Mouse (Mus musculus) lung, adult 2 months (tissue): ENCODE results near the gene Carmil1. TPM values are rescaled to one million over a fixed set of nuclear protein-coding genes. Genes with fewer than 3 reads are reported as not detected.

Experiments used
- DNase-seq: peaks from one replicate; pipeline ENCODE4 v3.0.0; 2022
- H3K4me1 ChIP-seq: fragments of 200-500 bp; 2 replicates; pipeline ENCODE4 v1.6.1; 2011; ENCODE audit warnings: low read length; ENCODE audit not compliant: control insufficient read depth, insufficient read depth
- H3K4me3 ChIP-seq: fragments of 200-500 bp; replicated peaks from 2 replicates; pipeline ENCODE3; 2011; ENCODE audit warnings: low read depth, mild to moderate bottlenecking, control low read depth, low read length; ENCODE audit errors: extremely low read depth
- CTCF ChIP-seq: fragments of 200-500 bp; IDR thresholded peaks from 2 replicates; pipeline ENCODE4 v1.5.1; 2011; ENCODE audit warnings: mild to moderate bottlenecking, low read length, control low read depth; ENCODE audit not compliant: insufficient read depth
- POLR2A ChIP-seq: fragments of 200-500 bp; IDR thresholded peaks from 2 replicates; pipeline ENCODE4 v1.6.1; 2011; ENCODE audit warnings: low read depth, mild to moderate bottlenecking, control low read depth, low read length, borderline replicate concordance; ENCODE audit errors: extremely low read depth
- WGBS: fragments of 180-500 bp; shearing (Covaris S2); methylation state at CpG from one replicate; pipeline ENCODE4 v1.1.7; 2018; 5-methylcytosine and 5-hydroxymethylcytosine counted together
- polyA plus RNA-seq: library from polyadenylated mRNA; depleted of rRNA; stranded (reverse); fragments of >200 nt; gene quantifications from 2 replicates; pipeline ENCODE4 v1.2.3, GENCODE M21; 2012

The Carmil1 gene
- polyA plus RNA-seq, 1 experiment = 17.3 TPM

DNA sequence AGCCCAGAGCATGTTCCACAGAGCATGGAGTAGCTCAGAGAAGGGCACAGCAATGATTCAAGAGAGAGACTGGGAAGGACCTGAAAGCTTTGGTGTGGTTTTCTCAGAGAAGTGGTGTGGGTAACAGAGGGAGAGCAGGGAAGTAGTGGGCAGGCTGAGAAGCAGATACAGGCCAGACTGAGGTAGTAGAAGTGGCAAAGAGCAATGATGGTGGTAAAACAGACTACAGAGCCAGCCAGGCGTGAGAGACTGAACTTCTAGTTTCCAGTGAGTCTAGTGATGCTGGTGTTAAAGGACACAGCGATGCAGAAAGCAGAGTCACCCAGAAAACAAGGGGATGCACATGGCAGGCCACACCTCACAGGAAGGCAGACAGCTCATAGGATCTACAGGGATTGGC lies 49.4 kb downstream of the Carmil1 start:
- H3K4me1 ChIP-seq = no peaks in the 10 kb centered on the region; the same call in 1 of the 2 replicates
- WGBS = 85% methylated on average over 2 of the region's 2 CpGs
- TF ChIP-seq CTCF = no peak
- TF ChIP-seq POLR2A = no peak
- no peak for DNase-seq
- no peak overlapping the region for H3K4me3 ChIP-seq

DNA sequence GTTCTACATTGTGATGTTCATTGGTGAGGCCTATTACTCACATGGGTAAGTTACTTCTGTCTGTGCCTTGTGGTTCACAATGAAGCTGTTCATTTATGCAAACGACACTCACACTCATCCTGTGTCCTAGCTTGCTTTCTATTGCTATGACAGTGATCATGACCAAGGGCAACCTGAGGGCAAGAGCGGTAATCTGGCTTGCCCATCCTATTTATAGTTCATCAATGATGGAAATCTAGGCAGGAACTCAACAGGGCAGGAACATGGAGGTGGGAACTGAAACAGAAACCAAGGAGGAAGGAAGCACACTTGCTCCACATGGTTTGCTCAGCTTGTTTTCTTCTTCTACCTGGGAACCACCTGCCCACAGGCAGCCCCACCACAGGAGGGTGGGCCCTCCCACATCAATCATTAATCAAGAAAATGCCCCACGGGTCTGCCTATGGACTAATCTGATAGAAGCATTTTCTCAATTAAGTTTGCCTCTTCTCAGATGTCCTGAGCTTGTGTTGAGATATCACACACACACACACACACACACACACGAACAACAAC lies 50.0 kb downstream of the Carmil1 start:
- 68% methylated on average over 4 of the region's 4 CpGs for WGBS
- no peak for DNase-seq
- H3K4me1 ChIP-seq = no peaks in the 10 kb centered on the region; the same call in 1 of the 2 replicates
- TF ChIP-seq POLR2A = no peak
- TF ChIP-seq CTCF = no peak
- H3K4me3 ChIP-seq = no peak overlapping the region

DNA sequence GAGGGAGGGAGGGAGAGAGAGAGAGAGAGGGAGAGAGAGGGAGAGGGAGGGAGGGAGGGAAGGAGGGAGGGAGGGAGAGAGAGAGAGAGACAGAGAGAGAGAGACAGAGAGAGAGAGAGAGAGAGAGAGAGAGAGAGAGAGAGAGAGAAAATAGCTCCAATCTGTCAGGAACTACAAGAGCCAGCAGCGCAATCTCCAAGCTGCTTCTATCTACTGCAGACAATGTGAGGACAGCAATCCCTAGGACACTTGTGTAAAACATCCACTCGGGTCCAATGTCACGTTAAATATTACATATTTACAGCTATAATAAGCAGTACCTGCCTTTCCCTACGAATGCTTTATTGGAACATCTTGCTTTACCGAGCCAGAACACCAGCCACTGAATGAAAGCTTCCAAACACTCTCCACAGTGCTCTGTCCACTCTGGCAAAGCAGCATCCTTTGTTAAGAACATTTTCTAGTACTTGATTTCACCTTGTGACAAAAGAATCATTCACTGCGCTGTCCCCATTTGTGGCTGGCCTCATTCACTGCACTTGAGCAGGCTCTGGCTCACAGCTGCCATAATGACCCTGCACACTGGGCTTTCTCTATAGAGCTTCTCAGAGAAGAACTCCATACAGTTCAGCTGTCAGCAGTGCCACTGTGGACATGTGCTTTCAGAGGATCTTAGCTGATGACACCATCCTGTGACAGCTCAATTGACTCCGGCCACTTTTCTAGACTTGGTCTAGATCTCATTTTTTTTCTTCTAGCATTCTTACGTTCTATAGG lies 57.0 kb downstream of the Carmil1 start:
- 74% methylated on average over 8 of the region's 8 CpGs for WGBS
- Histone ChIP-seq H3K4me3 (no peak overlapping the region), H3K4me1 (no peaks in the 10 kb centered on the region; the same call in 1 of the 2 replicates)
- DNase-seq = no peak
- TF ChIP-seq CTCF (no peak), POLR2A (no peak)

DNA sequence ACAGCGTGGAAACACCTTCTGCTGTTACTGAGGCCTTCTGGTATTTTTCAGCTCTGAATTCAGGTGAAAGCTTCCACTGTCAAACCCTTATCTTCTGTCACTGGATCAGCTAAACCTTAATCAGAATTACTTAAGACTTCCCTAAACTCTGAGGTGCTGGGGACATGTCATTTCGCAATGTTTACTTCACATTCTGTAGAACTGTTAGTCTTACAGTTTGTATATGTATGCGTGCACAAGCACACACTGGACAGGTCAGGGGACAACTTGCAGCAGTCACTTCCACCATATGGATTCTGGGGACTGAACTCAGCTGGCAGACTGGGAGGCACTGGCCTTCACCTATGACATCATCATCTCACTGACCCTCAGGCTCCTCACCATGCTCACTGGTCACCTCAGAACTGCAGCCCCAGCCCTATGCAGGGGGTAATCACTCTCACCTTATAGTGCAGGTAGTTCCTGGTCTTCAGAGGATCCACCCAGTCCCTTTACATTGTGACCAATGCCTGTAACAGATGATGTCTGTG lies 60.1 kb downstream of the Carmil1 start:
- H3K4me3 ChIP-seq = no peak overlapping the region
- no peak for DNase-seq
- H3K4me1 ChIP-seq = no peaks in the 10 kb centered on the region; the same call in 1 of the 2 replicates
- 69% methylated on average over 3 of the region's 3 CpGs for WGBS
- TF ChIP-seq POLR2A (no peak), CTCF (no peak)

DNA sequence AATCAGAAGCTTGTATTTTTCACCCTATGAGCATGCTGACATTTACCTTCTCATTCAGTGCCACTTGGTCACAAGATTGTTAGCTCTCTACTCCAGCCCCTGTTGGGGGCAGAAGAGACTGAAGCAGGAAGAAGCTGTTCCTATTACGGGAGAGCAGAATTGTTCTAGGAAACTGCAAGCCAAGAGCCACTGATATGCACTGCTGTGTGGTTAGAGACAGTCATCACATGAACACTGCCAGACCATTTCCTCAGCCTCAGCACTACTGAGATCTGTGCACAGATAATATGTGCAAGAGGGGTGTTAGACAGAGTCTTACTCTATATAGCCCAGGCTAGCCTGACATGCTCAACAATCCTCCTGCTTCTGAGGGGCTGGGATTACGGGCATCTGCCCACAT lies 69.4 kb downstream of the Carmil1 start:
- H3K4me3 ChIP-seq = no peak overlapping the region
- TF ChIP-seq POLR2A = no peak
- no peak for TF ChIP-seq CTCF
- WGBS = 49% methylated on average over 2 of the region's 2 CpGs
- no peaks in the 10 kb centered on the region for H3K4me1 ChIP-seq
- no peak for DNase-seq

DNA sequence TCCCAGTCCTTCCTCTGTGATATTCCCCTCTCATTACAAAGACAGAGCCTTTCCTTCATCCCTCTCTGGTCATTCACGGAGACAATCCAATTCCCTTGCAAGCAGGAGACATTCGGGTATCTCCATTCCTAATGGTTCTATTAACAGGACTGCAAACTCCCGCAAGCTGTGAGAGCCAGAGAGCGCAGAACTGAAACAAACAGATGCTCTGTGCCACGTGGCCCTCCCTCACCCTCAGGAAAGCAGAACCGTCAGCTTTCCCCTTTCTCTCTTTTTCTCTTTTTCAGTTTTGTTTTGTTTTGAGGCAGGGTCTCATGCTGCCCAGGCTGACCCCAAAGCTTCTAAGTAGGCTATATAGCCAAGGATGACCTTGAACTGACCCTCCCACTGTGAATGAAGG lies 74.5 kb downstream of the Carmil1 start:
- Histone ChIP-seq H3K4me1 (peaks cover 7% of the 10 kb centered on the region; the same call in 1 of the 2 replicates), H3K4me3 (no peak overlapping the region)
- WGBS = 65% methylated on average over 6 of the region's 6 CpGs
- TF ChIP-seq POLR2A (no peak), CTCF (no peak)
- no peak for DNase-seq

DNA sequence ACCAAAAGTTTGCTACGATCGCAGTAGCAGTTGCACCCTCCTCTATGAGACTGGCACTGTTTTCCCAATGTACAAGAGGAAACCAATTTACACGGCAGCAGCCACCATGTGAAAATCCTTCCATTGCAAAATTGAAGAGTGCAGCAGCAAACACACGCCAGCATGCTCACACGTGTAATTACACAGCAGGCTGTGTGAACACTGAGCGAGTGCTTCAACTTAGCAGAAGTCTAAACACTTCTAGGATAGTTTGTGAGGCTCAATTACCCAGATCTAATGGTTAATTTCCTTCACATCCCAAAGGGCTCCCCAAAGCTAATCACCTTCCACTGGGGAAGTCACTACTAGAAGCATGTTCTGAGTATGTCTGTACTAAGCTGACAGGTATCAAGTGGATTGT lies 78.3 kb downstream of the Carmil1 start:
- DNase-seq = no peak
- Histone ChIP-seq H3K4me3 (no peak overlapping the region), H3K4me1 (peaks cover 21% of the 10 kb centered on the region)
- 86% methylated on average over 6 of the region's 6 CpGs for WGBS
- TF ChIP-seq CTCF = no peak
- no peak for TF ChIP-seq POLR2A

DNA sequence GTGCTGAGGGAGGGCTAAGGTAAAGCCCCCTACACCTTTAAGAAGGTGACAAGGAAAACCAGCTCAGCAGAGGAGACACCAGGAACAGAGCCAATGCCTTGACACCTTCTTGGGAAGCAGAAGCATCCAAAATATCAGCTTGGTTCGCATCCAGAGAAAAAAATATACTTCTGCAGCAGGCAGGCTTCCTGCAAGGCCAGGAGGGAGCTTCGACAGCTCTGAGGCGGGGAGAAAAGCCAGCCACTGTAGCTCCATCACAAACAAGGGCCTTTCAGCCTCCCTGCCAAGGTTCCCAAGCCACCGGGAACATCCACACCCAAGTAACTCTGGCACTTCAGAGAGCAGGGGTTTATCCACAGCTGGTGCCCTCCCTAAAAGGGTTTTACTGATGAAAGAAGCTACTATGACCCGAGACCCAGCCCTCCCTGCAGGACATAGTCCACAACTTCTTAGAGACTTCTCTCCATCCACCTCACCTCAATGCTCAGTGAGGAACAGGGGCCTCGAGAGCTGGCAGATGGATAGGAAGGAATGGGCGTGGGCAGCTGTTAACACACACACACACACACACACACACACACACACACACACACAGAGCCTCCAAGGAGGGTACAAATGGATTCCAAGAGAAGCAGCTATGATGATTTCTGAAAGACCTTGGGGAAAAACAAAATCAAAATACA lies 80.6 kb downstream of the Carmil1 start:
- peaks cover 20% of the 10 kb centered on the region for H3K4me1 ChIP-seq
- DNase-seq = no peak
- TF ChIP-seq CTCF = no peak
- no peak for TF ChIP-seq POLR2A
- 22% methylated on average over 7 of the region's 7 CpGs for WGBS
- no peak overlapping the region for H3K4me3 ChIP-seq

DNA sequence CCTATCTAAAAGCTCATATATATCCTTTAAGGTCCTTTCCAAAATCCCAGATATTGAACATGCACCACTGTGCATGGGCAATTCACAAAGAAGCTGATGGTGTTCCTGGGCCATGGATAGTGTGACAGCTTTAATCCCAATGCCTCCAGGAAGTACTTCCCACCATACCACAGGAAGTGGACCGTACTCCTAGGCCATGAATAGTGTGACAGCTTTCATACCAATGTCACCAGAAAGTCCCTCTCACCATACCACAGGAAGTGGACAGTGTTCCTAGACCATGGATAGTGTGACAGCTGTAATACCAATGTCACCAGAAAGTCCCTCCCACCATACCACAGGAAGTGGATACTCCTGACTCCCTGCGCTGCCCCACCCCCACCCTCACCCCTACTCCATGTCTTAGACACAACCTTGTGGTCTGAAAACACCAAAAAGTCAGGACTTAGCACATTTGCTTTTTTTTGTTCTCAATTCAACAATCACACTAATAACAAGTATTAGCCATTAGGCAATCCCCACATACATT lies 82.1 kb downstream of the Carmil1 start:
- DNase-seq = no peak
- H3K4me1 ChIP-seq = peaks cover 17% of the 10 kb centered on the region
- WGBS = 67% methylated on average over 2 of the region's 2 CpGs
- TF ChIP-seq CTCF (no peak), POLR2A (no peak)
- H3K4me3 ChIP-seq = no peak overlapping the region

DNA sequence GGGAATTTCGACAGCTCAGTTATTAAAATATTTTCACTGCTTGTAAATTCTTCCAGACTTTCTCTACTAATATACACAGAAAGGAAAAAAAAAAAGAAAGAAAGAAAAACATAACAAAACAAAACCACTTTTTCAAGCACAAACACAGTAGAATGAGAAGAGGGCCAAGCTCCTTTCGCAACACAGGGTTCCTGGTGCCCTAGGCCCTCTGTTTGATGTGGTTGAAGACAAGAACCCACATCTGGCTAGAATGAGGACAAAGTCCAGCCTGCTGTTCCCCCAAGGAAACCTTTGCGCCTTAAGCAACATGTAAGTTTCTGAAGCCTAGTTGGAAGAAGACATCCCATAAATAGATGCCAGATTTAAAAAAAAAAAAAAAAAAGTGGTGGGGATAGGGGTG lies 85.2 kb downstream of the Carmil1 start:
- DNase-seq = no peak
- peaks cover 17% of the 10 kb centered on the region for H3K4me1 ChIP-seq
- 62% methylated on average over 3 of the region's 3 CpGs for WGBS
- no peak overlapping the region for H3K4me3 ChIP-seq
- TF ChIP-seq CTCF = no peak
- TF ChIP-seq POLR2A = no peak
